Mouse (Mus musculus) forebrain, embryonic 12.5 days (tissue): Measurements from ENCODE around the gene Nfia. TPM values are rescaled to one million over a fixed set of nuclear protein-coding genes. Genes with fewer than 3 reads are reported as not detected.

Source experiments
- ATAC-seq: fragments of 200-750 bp; cut with Nextera tagmentation; 2 replicates; pipeline ENCODE4 v1.8.0; 2017; ENCODE audit warnings: moderate TSS enrichment; ENCODE audit not compliant: low FRiP score
- H3K27ac ChIP-seq: fragments of 300-500 bp; sonication (generic); 2 replicates; pipeline ENCODE4 v1.5.1; 2016; ENCODE audit warnings: mild to moderate bottlenecking
- H3K27me3 ChIP-seq: fragments of 300-500 bp; sonication (generic); 2 replicates; pipeline ENCODE4 v1.6.1; 2016; ENCODE audit warnings: mild to moderate bottlenecking
- H3K36me3 ChIP-seq: fragments of 300-500 bp; sonication (generic); replicated peaks from 2 replicates; pipeline ENCODE4 v1.6.1; 2016; ENCODE audit warnings: mild to moderate bottlenecking
- H3K4me1 ChIP-seq: fragments of 300-500 bp; sonication (generic); 2 replicates; pipeline ENCODE4 v1.6.1; 2016
- H3K4me2 ChIP-seq: fragments of 300-500 bp; sonication (generic); 2 replicates; pipeline ENCODE4 v1.6.1; 2016; ENCODE audit warnings: mild to moderate bottlenecking, moderate library complexity
- H3K4me3 ChIP-seq: fragments of 300-500 bp; sonication (generic); replicated peaks from 2 replicates; pipeline ENCODE4 v1.5.1; 2016; ENCODE audit warnings: mild to moderate bottlenecking
- H3K9ac ChIP-seq: fragments of 300-500 bp; sonication (generic); 2 replicates; pipeline ENCODE4 v1.6.1; 2016; ENCODE audit warnings: mild to moderate bottlenecking
- H3K9me3 ChIP-seq: fragments of 300-500 bp; sonication (generic); 2 replicates; pipeline ENCODE4 v1.6.1; 2016
- WGBS: fragments of 180-500 bp; shearing (Covaris S2); methylation state at CpG from one replicate; pipeline ENCODE4 v1.1.7; 2016; 5-methylcytosine and 5-hydroxymethylcytosine counted together
- polyA plus RNA-seq: library from polyadenylated mRNA; unstranded; fragments of >200 nt; fragmentation: Nextera tagmentation; extraction: Ambion mirVana; gene quantifications from 2 replicates; pipeline ENCODE4 v1.2.1, GENCODE M21; 2016

Gene Nfia
- polyA plus RNA-seq, 1 experiment from 2014 or later, result 62.1 TPM

DNA sequence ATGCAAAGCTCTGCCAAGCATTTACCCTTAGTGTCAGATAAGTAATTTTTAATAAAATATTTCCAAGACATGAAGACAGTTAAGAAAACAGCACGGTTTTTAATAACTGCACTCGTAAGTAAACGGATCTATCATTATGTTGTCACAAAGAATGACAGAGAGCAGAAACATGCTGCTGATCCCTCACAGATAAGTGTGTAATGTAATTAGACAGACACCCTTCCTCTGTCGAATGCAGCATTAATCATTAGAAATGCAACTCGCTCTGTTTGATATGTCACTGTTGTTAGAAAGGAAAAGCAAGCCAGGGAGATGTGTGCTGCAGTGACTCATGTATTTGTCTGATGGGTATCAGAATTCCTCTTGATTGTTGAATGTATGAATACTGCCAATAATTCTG, 259.8 kb downstream of the Nfia start:
- no peaks in the 10 kb centered on the region for H3K9me3 ChIP-seq
- ATAC-seq, result no peak
- WGBS, result 68% methylated on average over 5 of the region's 5 CpGs
- H3K9ac ChIP-seq, result no peak overlapping the region
- peaks cover 7% of the 10 kb centered on the region; the same call in 1 of the 2 replicates for H3K4me1 ChIP-seq
- no peak overlapping the region for H3K27ac ChIP-seq
- no peaks in the 10 kb centered on the region for H3K27me3 ChIP-seq
- no peak overlapping the region for H3K4me2 ChIP-seq
- peaks cover 3% of the 10 kb centered on the region; the same call in 1 of the 2 replicates for H3K36me3 ChIP-seq
- no peak overlapping the region for H3K4me3 ChIP-seq

DNA sequence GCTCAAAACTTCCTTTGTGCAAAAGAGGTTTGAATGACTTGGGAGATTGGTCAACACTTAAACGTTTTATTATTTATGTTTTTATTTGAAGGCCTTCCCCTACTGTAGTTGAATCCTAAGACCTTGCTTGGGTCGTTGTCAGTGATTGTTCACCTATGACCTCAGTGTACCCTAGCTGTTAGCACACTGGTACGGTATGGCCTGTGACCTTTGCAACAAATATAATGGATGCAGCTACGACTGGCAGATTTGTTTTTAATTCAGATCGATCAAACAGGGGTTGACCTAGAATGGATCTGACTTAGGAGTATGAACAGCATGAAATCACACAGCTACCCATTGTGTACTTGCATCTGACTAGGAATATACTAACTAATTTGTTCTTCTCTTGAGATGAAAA, 266.6 kb downstream of the Nfia start:
- Histone ChIP-seq H3K4me2 (no peak overlapping the region), H3K36me3 (no peaks in the 10 kb centered on the region), H3K9me3 (no peaks in the 10 kb centered on the region), H3K4me3 (no peak overlapping the region), H3K4me1 (no peaks in the 10 kb centered on the region), H3K27ac (no peak overlapping the region), H3K9ac (no peak overlapping the region), H3K27me3 (no peaks in the 10 kb centered on the region)
- no peak for ATAC-seq
- WGBS, result 86% methylated on average over 5 of the region's 5 CpGs

DNA sequence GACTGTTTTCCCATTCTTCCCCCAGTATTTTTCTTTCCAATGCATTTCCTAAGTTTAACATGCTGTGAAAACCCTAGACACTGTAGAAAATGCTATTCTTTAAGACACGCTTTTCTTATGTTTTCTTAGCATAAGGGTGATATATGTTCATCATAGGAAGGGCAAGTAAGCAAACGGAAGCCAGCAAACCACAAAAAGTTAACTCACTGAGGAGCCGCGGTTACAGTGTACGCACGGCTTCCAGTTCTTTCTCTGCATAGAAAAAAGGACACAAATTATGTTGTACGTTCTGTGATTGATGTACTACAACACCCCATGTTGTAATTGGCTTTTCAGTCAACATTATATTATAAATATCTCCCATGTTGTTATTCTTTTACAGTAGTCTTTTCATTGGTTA, 267.6 kb downstream of the Nfia start:
- no peaks in the 10 kb centered on the region for H3K36me3 ChIP-seq
- 89% methylated on average over 7 of the region's 7 CpGs for WGBS
- no peaks in the 10 kb centered on the region for H3K9me3 ChIP-seq
- no peak overlapping the region for H3K4me3 ChIP-seq
- no peak overlapping the region for H3K27ac ChIP-seq
- H3K9ac ChIP-seq, result no peak overlapping the region
- H3K27me3 ChIP-seq, result no peaks in the 10 kb centered on the region
- no peak overlapping the region for H3K4me2 ChIP-seq
- ATAC-seq, result no peak
- H3K4me1 ChIP-seq, result no peaks in the 10 kb centered on the region

DNA sequence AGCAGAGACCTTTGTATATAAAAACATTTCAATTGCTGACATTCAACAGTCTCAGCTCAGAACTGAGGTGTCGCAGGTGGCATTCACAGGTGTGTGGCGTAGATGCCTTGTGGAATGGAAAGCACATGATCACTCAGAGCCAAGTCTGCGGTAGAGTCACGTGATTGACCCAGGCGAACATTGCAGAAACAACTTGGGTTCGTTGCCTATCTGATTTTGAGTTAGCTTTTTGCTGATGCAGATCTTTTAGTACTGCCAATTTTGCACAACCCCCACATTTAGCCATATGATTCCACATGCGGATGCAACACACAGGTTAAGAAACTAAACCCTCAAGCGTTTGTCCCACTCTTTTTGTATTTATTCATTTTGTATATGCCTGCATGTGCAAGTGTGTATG, 272.1 kb downstream of the Nfia start:
- Histone ChIP-seq H3K27me3 (no peaks in the 10 kb centered on the region), H3K4me2 (no peak overlapping the region), H3K27ac (no peak overlapping the region), H3K9me3 (no peaks in the 10 kb centered on the region), H3K4me1 (peaks cover 5% of the 10 kb centered on the region), H3K4me3 (no peak overlapping the region), H3K9ac (no peak overlapping the region), H3K36me3 (no peaks in the 10 kb centered on the region)
- no peak for ATAC-seq
- WGBS, result 94% methylated on average over 8 of the region's 8 CpGs

DNA sequence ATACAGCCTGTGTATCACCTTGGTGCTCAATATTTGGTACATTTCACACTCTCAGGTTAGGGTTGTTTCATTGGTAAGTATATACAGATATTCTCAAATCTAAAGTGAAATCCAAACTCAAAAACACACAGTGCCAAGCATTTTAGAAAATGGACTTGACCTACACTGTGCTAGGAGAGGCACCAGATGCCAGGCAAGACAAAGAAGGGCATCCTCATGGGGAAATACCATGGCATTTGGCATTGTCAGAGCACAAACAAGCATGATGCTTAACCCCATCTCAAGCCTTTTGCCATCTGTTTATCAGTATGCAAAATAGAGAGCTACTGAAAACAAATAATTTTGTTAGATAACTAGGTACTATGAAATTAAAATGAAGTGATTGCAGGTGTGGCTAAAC, 274.8 kb downstream of the Nfia start:
- Histone ChIP-seq H3K27ac (no peak overlapping the region), H3K27me3 (no peaks in the 10 kb centered on the region), H3K4me2 (no peak overlapping the region), H3K4me1 (peaks cover 19% of the 10 kb centered on the region), H3K9ac (no peak overlapping the region), H3K4me3 (no peak overlapping the region), H3K36me3 (0 out of 2 replicates have a peak, but pooled peaks cover 3% of the 10 kb centered on the region), H3K9me3 (no peaks in the 10 kb centered on the region)
- no peak for ATAC-seq

DNA sequence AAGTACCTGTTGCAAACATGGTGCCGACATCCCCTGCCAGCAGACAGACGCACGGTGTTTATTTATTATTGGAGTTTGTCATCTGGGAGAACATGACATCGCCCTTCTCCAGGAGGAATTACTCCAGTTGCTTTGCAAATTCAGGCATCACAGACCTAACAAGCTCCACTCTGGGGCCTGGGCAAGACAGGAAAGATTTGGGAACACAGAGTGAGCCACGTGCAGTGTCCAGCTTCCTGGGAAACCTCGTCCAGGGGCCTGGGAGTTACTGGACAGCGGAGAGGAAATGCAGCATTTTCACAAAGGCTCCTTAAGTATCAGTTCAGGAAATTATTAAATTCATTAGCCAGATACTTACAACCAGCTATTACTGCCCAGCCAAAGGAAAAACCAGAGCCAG, 277.1 kb downstream of the Nfia start:
- ATAC-seq, result no peak
- Histone ChIP-seq H3K9ac (no peak overlapping the region), H3K4me2 (no peak overlapping the region), H3K9me3 (no peaks in the 10 kb centered on the region), H3K36me3 (peaks cover 14% of the 10 kb centered on the region; the same call in 1 of the 2 replicates), H3K27me3 (no peaks in the 10 kb centered on the region), H3K4me3 (no peak overlapping the region), H3K4me1 (peaks cover 19% of the 10 kb centered on the region), H3K27ac (no peak overlapping the region)
- 69% methylated on average over 7 of the region's 7 CpGs for WGBS

DNA sequence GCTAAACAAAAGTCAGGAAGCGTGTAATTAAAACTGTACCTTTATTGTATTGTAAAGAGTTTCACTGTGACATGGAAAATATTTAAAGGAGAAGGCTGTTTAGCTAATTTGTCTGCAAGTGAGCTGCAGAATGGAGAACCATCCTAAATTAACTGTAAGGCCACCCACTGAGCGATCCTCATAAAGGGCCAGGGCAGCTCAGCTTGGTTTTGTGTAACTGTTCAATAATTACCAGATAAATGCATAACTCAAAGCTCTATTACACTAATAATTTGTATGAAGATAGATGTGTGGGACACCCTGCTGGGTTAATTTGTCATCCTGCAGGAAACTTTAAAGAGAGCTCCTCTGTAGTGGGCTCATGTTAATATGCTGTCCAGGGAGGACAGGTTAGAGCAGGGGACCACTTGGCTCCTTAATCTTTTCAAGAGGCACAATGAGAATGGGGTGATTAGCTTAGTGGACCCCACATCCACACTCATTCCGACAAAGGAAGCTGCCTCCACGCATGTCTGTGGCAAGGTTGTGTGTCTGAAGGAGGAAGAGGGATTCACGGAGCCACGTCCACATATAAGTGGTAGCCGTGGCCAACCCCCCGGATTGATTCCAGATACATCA, 277.6 kb downstream of the Nfia start:
- Histone ChIP-seq H3K9me3 (no peaks in the 10 kb centered on the region), H3K4me2 (no peak overlapping the region), H3K36me3 (peaks cover 14% of the 10 kb centered on the region; the same call in 1 of the 2 replicates), H3K27me3 (no peaks in the 10 kb centered on the region), H3K27ac (no peak overlapping the region), H3K4me3 (no peak overlapping the region), H3K9ac (no peak overlapping the region), H3K4me1 (peaks cover 19% of the 10 kb centered on the region)
- WGBS, result 68% methylated on average over 8 of the region's 8 CpGs
- ATAC-seq, result no peak

DNA sequence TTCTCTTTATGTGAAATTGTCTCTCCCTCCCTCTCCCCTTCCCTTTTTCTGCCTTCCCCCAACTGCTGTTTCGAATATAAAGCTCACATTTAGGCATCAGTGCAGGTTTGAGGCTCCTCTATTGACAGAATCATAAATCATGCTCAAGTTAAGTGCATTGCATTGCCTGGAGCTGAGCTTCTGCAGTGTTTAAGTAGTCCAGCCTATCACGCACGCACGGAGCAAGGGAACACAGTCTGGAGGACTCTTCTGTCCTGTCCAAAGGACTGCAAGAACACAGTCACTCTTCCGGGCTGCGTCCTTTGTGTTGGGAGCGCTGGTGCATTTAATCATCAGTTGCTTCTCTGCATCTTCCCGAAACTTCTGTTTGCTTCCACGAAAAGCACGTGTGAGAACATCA, 278.2 kb downstream of the Nfia start:
- 56% methylated on average over 10 of the region's 10 CpGs for WGBS
- Histone ChIP-seq H3K36me3 (peaks cover 14% of the 10 kb centered on the region; the same call in 1 of the 2 replicates), H3K4me1 (peaks cover 19% of the 10 kb centered on the region), H3K27ac (no peak overlapping the region), H3K27me3 (no peaks in the 10 kb centered on the region), H3K9ac (no peak overlapping the region), H3K9me3 (no peaks in the 10 kb centered on the region), H3K4me2 (no peak overlapping the region), H3K4me3 (no peak overlapping the region)
- no peak for ATAC-seq

DNA sequence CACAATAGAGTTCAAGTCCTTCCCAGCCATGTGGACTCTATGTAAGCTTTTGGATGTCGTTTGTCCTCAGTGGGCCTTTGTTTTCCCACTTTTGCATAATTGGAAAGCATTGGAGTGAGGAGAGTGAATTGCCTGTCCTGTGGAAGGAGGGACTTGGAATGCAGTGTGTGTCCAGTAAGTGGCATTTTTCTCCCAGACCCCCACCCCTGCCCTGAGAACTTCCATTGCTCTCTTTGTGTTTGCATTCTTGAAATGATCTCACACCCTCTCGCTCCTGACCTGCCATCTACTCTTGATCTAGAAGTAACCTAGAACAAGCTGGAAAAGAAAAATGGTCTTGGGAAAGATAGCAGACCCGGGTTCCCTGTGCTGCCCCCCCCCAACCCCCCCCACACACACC, 278.8 kb downstream of the Nfia start:
- peaks cover 14% of the 10 kb centered on the region; the same call in 1 of the 2 replicates for H3K36me3 ChIP-seq
- no peak overlapping the region for H3K4me3 ChIP-seq
- ATAC-seq, result no peak
- 48% methylated on average over 3 of the region's 3 CpGs for WGBS
- H3K27me3 ChIP-seq, result no peaks in the 10 kb centered on the region
- H3K4me2 ChIP-seq, result no peak overlapping the region
- no peak overlapping the region for H3K27ac ChIP-seq
- H3K4me1 ChIP-seq, result peaks cover 19% of the 10 kb centered on the region
- no peaks in the 10 kb centered on the region for H3K9me3 ChIP-seq
- H3K9ac ChIP-seq, result no peak overlapping the region

DNA sequence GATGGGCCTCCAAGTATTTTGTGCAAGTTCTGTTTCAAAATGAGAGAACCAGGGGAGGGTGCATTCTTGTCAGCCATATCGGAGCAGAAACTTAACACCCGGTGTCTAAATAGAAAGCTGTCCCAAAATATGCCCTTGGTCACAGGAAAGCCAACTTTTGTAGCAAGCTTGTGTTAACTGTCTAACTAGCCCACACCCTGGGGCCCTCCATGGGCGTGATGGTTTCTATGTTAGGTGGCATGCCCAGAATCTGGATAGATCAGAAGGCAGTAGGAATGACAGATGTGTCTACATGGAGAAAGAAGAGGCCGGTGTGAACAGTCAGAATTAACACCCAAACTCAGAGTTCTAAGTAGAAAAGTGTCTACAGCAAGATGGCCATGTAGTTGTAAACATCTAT, 282.5 kb downstream of the Nfia start:
- H3K27ac ChIP-seq, result no peak overlapping the region
- ATAC-seq, result no peak
- H3K27me3 ChIP-seq, result no peaks in the 10 kb centered on the region
- no peak overlapping the region for H3K4me3 ChIP-seq
- H3K36me3 ChIP-seq, result peaks cover 14% of the 10 kb centered on the region; the same call in 1 of the 2 replicates
- H3K9me3 ChIP-seq, result no peaks in the 10 kb centered on the region
- 90% methylated on average over 4 of the region's 4 CpGs for WGBS
- peaks cover 9% of the 10 kb centered on the region; the same call in 1 of the 2 replicates for H3K4me1 ChIP-seq
- H3K4me2 ChIP-seq, result no peak overlapping the region
- H3K9ac ChIP-seq, result no peak overlapping the region

DNA sequence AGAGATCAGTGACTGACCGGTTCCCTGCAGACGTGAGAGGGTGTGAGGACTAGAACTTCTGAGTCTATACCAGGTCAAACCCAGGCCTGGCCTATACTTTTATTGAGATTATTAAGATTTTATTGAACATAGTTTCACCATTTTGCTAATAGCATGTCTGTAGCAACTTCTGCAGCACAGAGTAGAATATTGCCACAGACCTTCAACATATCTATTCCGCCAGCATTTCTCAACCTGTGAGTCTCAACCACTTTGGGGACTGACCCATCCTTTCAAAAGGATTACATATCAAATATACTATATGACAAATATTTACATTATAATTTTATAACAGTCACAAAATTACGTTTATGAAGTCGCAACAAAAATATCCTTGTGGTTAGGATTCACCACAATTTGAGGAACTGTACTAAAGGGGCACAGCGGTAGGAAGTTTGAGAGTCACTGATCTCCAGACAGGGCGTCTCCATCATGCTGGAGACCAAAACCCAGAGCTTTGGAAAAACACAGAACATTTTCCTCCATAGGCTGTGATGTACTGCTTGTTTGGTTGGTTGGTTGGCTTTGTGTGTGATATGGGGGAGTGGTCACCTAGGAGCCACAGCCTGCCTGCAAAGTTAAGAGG, 284.0 kb downstream of the Nfia start:
- Histone ChIP-seq H3K27me3 (no peaks in the 10 kb centered on the region), H3K27ac (no peak overlapping the region), H3K9me3 (no peaks in the 10 kb centered on the region), H3K4me2 (no peak overlapping the region), H3K4me1 (no peaks in the 10 kb centered on the region), H3K9ac (no peak overlapping the region), H3K4me3 (no peak overlapping the region), H3K36me3 (peaks cover 11% of the 10 kb centered on the region; the same call in 1 of the 2 replicates)
- no peak for ATAC-seq
- 91% methylated on average over 7 of the region's 7 CpGs for WGBS

DNA sequence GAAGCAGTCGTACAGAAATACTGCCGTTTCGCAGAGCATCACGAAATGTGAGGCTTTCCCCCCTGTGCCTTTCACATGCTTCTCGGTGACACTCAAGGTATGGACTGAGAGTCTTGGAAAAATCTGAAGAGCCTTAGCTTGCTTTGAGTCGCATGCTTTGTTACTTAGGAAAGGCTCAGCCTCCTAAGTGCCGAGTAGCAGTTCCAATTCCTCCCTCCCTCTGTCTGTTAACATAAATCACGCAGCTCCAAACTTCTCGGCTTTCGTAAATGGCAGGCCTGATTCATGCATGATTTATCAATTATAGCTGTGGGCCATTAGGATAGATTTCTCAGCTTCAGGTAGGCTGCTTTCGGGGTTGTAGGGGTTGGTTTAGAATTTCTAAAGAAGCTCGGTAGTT, 284.7 kb downstream of the Nfia start:
- H3K9ac ChIP-seq, result no peak overlapping the region
- no peak overlapping the region for H3K4me2 ChIP-seq
- no peaks in the 10 kb centered on the region for H3K4me1 ChIP-seq
- no peak for ATAC-seq
- no peak overlapping the region for H3K4me3 ChIP-seq
- H3K9me3 ChIP-seq, result no peaks in the 10 kb centered on the region
- no peaks in the 10 kb centered on the region for H3K27me3 ChIP-seq
- WGBS, result 78% methylated on average over 12 of the region's 12 CpGs
- no peak overlapping the region for H3K27ac ChIP-seq
- peaks cover 11% of the 10 kb centered on the region; the same call in 1 of the 2 replicates for H3K36me3 ChIP-seq

DNA sequence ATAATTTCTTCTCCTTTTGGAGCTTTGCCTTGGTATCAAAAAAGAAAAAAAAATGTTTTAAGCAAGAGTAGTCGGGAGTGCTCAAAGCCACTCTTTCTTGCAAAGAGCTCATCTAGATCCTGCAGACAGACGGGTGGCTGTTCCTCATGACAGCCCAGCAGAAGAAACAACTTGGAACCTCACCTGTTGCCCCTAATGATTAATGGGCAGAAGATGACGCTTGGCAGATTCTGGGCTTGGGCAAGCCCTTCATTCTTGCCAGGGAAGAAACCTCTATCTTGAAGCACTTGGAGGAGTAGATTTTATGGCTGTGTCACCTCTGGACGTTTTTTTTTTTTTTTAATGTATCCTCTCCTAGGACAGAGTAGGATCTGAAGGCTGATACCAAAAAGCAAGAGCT, 285.2 kb downstream of the Nfia start:
- H3K9me3 ChIP-seq, result no peaks in the 10 kb centered on the region
- no peak overlapping the region for H3K4me2 ChIP-seq
- no peaks in the 10 kb centered on the region for H3K27me3 ChIP-seq
- H3K36me3 ChIP-seq, result peaks cover 10% of the 10 kb centered on the region; the same call in 1 of the 2 replicates
- H3K9ac ChIP-seq, result no peak overlapping the region
- no peak overlapping the region for H3K4me3 ChIP-seq
- ATAC-seq, result no peak
- 84% methylated on average over 4 of the region's 4 CpGs for WGBS
- H3K27ac ChIP-seq, result no peak overlapping the region
- no peaks in the 10 kb centered on the region for H3K4me1 ChIP-seq
